Mouse (Mus musculus) mouse embryonic stem cell (cell line): ENCODE measurements at regions not wholly inside any gene's neighbourhood (a gene's known extent, or its start where the extent isn't known, plus 50 kb on each side); places are given as distances from the start of the nearest gene placed in this dataset.

Experiments used
- in situ Hi-C, 2 experiments: fragments of 300-500 bp; cut with MboI; formaldehyde crosslinking; loops; 1 replicate in 1 of 2; 3 replicates in 1 of 2; pipeline ENCODE4 v1.14.3; 2019 to 2020; ENCODE audit warnings: low sequenced_read_pairs in 2 of 2, low pct_unique_long_range_greater_than_20kb in 1 of 2, mixed read lengths in 1 of 2; ENCODE audit not compliant: unreplicated experiment in 1 of 2

DNA sequence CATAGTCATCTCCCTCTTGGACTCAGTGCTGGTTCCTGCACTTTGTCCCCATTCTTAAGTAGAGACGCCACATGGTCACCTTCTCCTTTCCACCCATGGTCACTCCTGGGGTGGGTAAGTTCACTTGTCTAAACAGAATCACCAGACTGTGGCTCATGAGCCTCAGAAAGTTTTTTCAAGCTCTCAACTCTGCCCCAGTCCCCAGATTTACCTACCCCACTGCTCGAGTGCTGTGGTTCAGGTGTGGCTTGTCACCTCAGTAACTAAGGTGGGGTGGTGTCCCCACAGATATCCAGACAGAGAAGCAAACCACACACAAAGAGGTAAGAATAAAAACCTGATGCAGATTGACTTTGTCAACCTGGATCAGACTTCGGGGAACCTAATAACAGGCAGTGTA is 87.6 kb downstream of the Rpl10-ps3 start:
- in situ Hi-C loops, result no loop called here

DNA sequence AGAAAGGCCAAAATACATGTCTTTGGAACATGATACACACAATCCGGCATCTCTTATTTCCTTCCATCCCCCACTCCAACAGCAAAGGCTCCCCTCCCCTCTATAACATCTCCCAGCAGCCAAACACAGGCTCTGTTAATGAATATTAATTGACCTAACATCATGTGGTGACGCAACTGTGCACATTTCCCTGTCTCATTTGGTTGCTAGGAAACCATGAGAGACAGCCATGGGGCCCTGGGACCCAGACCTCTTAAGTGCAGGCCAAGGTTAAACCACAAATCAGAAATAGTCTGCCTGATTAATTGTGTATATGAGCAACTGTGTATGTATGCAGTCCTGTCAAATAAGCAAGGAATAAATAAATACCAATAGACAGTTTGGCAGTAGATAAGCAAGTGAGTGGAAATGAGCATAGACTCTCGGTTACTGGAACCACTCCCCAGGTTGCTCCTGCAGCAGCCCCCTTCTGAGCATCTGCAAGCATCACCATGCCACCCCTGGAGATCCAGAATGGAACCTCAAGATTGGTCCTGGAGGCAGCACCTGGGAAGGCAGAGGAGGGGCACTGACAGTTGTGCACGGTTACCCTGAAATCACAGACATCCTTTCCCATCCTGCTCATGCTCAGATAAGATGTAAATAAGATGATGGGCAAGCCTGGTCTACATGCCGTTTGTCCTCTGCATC is 99.6 kb downstream of the Rpl10-ps3 start:
- in situ Hi-C loops, result no loop called here

DNA sequence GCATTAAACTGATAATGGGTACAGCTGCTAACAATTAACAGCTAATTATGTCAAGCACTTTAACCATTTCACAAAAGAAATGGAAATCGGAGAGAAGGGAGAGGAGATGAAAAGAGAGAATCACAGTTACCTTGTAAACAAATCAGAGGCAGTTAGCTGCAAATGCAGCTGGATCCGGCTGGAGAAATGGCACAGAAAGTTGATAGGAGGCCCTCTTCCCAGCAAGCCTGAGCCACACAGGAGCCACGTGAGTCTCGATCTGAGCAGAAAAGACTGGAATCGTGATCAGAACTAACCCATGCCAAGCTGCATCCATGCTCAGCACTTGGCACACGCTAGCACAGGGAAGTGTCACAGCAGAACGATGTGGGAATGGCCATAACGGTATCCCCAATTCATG is 103.8 kb downstream of the Rpl10-ps3 start:
- in situ Hi-C loops, result no loop called here

DNA sequence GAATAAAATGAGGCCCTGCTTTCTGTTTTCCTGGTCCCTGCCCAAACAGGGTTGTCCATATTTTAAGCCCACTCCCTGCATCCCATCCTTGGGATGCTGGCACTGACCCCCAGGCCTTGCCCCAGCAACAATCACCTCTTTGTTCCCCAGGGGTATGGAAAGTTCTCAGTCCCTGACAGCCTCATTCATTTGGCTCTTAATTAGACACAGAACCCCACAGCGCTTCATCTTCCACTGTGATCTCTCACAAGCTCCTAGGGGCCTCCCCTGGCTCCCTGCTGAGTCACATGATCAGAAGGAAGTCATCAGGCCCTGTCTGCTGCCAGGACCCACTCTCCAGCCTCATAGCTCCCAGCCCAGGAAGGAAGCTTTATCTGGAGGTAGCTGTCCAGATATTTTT is 108.9 kb downstream of the Rpl10-ps3 start:
- in situ Hi-C loops, result no loop called here

DNA sequence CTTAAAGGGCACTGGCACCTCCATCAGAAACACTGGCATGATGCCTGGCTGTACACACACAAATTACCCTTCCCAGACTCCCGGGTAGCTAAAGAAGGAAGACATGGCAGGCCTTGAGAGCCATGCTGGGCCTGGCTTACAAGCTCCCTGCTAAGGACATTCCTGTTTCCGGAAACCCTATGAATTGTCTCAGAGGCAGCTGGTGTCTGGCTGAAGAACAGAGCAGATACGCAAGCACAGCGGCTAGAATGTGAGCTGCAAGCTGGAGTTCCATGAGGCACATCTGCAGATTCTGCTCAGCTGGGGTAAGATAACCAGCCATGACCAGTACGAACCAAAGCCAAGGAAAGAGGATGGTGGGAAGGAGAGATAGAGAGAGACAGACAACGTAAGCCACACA is 110.1 kb downstream of the Rpl10-ps3 start:
- in situ Hi-C loops, result no loop called here

DNA sequence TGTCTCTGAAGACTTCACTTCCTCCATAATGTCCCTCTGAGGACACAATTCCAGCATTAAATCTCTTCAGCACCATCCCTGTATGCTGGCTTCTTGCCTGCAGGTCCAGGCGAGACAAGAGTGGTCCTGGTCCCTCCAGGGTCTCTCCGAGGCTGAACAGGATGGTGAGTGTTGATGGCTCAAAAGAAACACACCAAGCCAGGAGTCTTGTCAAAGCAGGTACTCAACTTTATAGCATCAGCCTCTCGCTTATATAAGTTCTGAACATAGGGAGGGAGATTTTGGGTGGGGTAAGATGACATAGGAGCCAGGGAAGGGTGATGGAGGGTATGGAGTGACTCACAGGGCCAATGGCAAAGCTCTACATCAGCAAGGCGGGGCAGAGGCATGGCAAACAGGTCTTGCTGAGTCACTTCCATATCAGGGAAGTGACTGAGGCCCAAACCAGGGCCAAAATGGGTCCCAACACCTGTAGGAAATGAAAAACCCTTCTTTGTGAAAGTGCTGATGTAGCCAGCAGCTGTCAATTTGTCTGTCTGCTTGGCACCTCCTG is 111.7 kb downstream of the Rpl10-ps3 start:
- in situ Hi-C loops, result no loop called here

DNA sequence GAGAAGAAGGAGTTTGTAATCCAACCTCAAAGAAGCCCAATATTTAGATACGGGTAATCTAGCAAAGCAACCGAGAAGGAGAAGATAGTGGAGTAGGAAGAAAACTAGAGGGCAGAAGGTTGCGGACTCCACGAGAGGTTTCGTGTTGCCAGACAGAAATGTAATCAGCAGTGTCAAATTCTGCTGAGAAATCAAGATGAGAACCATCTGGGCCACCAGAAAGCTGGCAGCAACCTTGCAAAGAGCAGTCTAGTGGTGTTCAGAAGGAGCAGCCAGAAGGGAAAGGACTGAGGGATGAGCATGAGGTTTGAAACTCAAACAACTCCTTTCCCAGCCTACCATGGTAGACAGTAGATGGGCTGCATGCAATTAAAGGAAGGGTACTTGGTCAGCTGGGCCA is 134.3 kb downstream of the Rpl10-ps3 start:
- in situ Hi-C loops, result no loop called here

DNA sequence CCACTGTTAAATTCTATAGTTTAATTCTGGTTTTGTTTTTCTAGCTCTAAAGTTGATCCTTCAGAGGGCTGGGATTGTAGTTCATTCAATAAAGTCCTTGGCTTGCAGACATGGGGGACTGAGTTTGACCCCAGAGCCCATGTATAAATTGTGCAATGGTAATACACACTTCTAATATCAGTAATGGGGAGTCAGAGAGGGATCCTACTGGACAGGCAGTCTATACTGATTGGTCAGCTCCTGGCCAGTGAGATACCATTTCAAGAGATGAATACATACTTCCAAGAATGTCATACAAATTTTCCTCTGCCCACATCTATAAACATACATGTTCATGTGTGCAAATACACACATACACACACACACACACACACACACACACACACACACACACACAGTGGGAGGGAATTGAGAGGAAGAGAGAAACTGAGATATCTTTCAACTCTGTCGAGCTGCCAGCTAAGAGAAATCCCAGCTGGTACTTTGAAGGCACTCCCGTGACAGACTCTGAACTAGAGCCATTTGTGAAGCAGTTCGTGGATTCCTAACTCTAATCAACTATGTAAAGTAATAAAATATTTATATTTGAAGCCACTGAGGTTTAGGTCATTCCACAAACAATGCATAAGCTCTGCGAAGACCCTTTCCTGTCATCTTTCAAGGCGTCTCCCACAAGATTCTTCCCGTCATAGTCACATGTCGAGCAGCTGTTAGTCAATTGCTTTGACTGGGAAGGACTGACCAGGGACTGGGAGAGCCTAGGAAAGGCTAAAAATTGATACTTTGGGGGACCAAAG is 145.1 kb downstream of the Rpl10-ps3 start:
- in situ Hi-C loops, result no loop called here

DNA sequence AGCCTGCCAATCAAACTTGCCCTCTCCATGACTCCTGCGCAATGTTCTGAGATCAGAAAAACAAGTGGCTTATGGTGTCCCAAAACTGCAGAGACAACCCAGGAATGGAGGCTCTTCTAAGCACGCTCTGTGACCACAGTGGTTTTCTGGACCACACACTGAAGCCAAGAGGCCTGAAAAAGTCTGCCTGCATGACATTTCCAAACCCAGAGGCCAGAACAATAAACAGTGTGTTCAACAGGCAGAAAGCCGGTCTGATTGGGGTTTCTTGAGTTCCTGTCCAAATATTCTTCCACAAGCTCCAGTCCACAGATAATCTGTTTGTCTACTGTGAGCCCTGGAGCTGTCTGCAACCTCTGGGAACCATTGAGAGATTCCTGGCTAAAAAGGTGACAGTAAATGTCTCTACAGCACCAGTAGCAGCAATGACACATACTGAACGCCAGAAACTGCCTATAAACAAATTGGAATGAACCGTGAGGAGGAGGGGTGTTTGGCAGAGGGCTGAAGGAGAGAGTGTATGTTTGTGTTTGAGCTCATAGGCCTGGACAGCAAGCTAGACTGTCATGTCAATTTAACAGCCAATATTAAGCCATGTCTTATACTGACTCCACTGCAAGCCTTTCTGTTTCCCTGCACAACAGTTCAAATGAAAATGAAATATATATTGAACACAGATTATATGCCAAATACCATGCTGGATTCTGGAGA is 152.2 kb downstream of the Rpl10-ps3 start:
- in situ Hi-C loops, result no loop called here

DNA sequence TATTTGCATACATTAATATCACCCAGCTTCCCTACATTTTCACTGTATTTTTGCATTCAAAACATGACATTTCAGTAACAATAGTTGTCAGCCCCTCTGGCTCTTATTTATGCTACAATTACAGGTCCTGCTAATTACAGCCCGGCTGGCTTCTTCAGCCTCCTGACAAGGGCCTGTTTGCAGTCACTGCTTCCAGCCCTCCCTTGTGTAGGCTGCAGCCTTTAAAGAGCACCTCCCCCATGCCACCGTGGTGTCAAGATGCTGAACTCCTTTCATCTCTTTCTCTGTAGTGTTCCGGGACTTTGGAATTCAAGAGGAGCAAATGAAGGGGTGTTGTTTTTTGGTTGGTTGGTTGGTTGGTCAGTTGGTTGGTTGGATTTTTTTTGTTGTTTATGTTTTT is 153.6 kb downstream of the Rpl10-ps3 start:
- in situ Hi-C loops, result no loop called here

DNA sequence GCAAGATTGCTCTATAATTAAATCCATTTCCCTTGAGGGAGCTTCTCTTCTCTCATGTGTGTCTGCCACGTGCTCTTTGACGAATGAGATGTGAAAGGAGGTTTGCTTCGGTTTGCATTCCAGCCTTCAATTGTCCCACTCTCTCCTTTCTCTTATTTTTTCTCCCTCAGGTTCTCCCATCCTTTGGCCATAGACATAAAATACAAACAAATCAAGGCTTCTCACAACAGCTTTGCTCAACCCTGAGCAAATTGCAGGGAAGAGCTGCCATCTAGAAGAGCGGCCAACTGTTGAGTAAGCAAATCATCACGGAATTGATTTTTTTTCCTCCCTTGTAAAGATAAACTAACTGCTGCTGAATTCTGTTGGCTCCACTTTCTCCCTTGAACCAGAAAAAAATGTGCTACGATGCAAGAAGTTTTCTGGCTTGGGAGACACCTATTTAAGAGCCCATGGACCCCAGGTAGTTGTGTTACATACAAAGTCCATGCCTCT is 156.1 kb downstream of the Rpl10-ps3 start:
- in situ Hi-C loops, result no loop called here

DNA sequence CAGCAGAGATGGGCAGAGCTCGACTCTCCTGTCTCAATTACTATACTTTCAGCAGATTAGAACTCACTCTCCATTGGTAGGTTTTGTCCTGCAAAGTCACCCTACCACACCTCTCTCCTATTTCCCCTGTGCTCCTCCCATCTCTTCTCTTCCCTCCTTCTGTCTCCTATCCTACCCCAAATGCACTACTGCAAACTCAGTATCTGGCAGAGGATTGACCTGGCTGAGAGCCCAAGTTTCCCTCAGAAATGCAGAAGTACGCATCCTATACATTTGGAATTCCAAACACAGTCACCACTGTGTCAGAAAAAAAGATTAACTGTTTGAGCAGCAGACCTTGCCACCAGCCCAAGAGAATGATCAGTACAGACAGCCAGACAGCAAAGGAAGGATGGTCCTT is 163.4 kb downstream of the Rpl10-ps3 start:
- in situ Hi-C loops, result no loop called here

DNA sequence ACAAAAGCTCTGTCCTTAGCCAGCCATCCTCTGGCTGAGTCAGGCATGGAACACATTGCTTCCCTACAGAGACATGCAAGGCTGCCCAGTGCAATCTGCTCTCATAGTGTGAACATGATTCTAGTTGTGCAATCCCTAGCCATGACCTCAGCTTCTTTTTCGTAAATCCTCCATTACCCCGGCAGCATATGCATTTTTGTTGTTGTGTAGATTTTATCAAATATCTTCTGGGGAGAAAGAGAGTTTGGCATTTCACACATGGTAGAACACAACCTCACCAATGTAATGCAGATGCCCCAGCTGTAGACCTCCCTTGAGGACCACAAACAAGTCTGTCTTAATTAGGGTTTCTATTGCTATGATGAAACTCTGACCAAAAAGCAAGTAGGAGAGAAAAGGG is 168.6 kb downstream of the Rpl10-ps3 start:
- in situ Hi-C loops, result loop anchor here (10.0 kb wide), 1 partner anchor 681 kb away; no protein-coding TSS in a partner anchor

DNA sequence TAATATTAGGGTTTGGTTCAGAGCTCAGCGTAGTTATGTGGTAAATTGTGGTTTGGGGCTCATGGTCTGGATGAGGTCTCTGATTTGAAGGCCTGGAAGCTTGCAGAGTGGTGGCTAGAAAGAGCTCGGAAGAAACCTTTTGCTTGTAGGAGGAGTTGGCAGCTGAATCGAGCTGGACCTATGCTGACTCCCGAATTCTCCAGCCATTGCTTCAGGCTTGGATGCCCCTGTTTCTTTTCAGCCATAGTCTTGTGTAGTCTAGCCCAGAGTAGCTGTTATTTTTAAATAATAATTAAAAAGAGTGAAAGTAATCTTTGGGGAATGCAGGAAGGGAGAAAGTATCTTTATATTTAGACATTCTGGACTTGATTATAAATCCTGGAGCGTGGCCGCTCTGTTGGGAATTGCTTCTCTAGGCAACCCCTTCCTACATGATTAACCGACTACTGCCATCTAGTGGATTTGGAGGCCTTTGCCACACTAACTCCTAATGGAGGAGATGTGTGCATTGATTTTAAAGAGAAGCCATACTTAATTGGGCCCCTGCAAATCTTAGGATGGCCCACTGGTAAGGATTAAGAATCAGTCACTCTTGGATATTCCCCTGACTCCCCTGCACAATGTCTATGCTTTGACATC is 172.8 kb downstream of the Rpl10-ps3 start:
- in situ Hi-C loops, result loop anchor here (10.0 kb wide), 1 partner anchor 677 kb away; no protein-coding TSS in a partner anchor

DNA sequence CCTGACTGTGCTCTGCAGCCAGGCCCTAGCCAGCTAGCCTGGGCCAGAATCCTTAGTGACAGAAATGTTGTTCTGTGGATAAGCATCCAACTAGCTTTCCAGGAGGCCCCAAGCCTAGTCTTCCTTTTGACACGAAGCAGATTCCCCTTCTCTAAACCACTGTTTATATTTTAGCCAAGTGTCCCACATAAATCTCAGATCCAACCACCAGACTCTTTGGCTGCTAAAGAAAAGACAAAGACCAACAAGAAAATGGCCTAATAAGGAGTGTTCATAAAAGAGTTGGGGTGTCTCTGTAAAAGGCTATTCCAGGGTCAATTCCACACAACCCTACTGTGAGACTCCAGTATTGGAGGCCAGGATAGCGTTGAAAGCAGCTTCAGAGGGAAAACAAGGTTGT is 173.6 kb downstream of the Rpl10-ps3 start:
- in situ Hi-C loops, result loop anchor here (10.0 kb wide), 1 partner anchor 676 kb away; no protein-coding TSS in a partner anchor

DNA sequence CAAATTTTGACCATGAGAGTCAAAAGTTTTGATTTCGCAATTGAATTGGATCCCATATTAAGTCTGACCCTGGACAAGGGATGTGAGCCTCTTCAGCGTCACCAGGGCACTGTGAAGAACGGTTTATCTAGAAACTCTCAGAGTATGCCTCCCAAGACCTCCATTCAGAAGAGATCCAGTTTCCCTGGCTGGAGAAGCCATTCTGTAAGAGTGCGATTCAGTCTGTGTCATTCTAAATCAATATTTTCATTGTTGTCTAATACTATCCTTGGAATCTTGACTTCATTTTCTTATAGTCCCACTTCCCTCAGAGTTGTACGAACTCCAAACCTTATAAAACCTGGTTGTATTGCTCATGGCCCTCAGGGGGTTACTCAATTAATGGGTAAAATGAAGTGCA is 174.1 kb downstream of the Rpl10-ps3 start:
- in situ Hi-C loops, result loop anchor here (10.0 kb wide), 1 partner anchor 676 kb away; no protein-coding TSS in a partner anchor

DNA sequence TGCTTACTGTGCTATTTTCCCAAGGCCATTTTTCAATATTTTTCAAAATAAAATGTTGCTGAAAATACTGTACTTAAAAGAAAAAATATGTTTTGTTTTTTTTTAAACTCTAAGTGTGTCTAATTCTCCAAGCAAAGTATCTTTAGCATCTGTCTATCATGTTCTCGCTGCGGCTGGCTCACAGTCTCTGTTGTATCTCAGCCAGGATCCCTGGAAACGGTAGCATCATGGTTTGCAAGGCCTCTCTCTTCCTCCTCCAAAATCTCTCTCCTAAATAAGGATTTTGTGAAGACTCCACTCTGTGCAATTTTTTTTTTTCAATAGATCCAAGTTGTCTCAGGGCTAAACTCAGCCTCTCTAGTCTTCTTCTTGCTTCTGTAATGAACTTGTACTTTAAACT is 190.2 kb downstream of the Rpl10-ps3 start:
- in situ Hi-C loops, result no loop called here

DNA sequence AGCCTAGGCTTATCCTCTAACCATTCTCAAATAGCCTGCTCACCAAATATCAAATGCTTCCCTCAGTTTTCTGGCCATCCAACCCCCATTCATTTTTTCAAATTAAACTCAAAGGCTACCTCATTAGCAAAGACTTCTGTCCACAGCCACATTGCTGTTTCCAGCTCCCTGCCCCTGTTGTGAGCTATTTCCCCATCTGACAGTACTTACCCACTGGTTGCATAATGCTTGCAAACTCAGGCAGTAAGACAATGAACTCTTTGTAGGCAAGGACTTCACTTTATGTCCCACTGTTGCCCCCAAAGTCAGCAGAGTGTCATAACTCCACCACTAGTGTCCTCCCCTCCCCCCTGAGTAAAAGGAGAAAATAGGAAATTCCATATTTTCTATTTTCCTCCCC is 194.7 kb downstream of the Rpl10-ps3 start:
- in situ Hi-C loops, result no loop called here
